Mouse (Mus musculus) lung, postnatal 0 days (tissue): Measurements from ENCODE around the gene Arpc3.
A peak's percentile ranks its signal among the peaks of the same experiment; 100 is the strongest.

Experiments
- CTCF ChIP-seq: IDR thresholded peaks from 2 replicates; pipeline ENCODE4 v1.5.1; 2016; ENCODE audit warnings: antibody characterized with exemption, mild to moderate bottlenecking
- EP300 ChIP-seq: IDR thresholded peaks from 2 replicates; pipeline ENCODE4 v1.6.1; 2016; ENCODE audit warnings: antibody characterized with exemption, mild to moderate bottlenecking, control low read depth

DNA sequence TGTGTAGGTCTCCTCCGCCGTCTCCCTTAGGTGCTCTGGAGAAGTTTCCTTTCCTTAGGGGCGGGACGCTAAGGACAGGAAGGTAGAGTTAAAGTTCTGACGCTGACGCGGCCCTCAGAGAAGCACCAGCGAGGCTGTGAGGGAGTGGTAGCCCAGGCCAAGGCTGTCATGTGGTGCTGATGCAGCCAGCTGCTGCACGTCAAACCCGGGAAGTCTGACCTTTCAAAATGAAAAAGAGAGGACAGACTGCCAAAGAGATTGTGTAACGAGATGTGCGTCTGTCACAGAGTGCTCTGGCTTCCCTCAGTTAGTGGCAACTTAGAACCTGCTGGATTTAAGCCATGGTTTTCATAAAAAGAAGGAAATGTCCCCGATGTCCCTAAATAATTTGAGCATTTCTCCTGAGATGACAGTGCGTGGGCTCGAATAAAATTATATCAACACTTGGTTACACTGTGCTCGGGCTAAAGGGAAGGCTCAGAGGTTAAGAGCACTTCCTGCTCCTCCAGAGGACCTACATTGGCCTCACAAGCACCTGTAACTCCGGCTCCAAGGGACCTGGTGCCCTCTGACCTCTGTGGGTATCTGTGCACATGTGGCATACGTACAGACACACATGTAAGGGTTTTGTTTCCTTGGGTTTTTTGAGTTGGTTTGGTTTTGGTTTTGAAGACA lies 9.1 kb downstream of the Arpc3 start:
- TF ChIP-seq EP300 (peak; percentile 42; the same call in 1 of the 2 replicates), CTCF (no peak)
